Mouse (Mus musculus) megakaryocyte, adult 5-6 weeks (primary cell): ENCODE results near the gene Rab21. TPM values are rescaled to one million over a fixed set of nuclear protein-coding genes. Genes with fewer than 3 reads are reported as not detected.

Experiments used
- total RNA-seq, 2 experiments: library from RNA; stranded (forward) in 1 of 2; stranded (reverse) in 1 of 2; fragments of 153-499, 151-499 nt in 1 of 2; fragments of 221-1000, 200-1000 nt in 1 of 2; gene quantifications; 2 replicates each; pipeline versions ENCODE4 v1.2.3 to v1.2.4; 2015 to 2017

The Rab21 gene
- total RNA-seq, 2 experiments from 2014 or later: 49.3 to 97.4 TPM

Other genes starting within 250 kb of the Rab21 start
- gene Tph2, start 130.6 kb downstream of the Rab21 start, total RNA-seq (2015): not detected in 2 replicates
- not detected in 2 replicates for gene Tph2, start 130.6 kb downstream of the Rab21 start, total RNA-seq (2017)
- gene Tbc1d15, start 64.1 kb downstream of the Rab21 start, total RNA-seq (2015): 57.4 and 60.6 TPM in 2 replicates
- 30.3 and 54.2 TPM in 2 replicates for gene Tbc1d15, start 64.1 kb downstream of the Rab21 start, total RNA-seq (2017)
- gene Tmem19, start 46.9 kb upstream of the Rab21 start, total RNA-seq (2015): 16.6 and 22.8 TPM in 2 replicates
- gene Tmem19, start 46.9 kb upstream of the Rab21 start, total RNA-seq (2017): 20.2 and 25.6 TPM in 2 replicates
- gene Thap2, start 68.8 kb upstream of the Rab21 start, total RNA-seq (2015): 5.5 and 5.8 TPM in 2 replicates
- 5.6 and 5.7 TPM in 2 replicates for gene Thap2, start 68.8 kb upstream of the Rab21 start, total RNA-seq (2017)
- 56.7 and 65.8 TPM in 2 replicates for gene Zfc3h1, start 69.4 kb upstream of the Rab21 start, total RNA-seq (2015)
- 46.7 and 47.7 TPM in 2 replicates for gene Zfc3h1, start 69.4 kb upstream of the Rab21 start, total RNA-seq (2017)